Mouse (Mus musculus) splenic B cell, adult 2 months (primary cell): Measurements from ENCODE around the gene Ahnak2.

ENCODE experiments used
- DNase-seq: peaks from one replicate; pipeline ENCODE4 v3.0.0-alpha.2; 2011; ENCODE audit warnings: low read depth, low spot score
- H3K27me3 ChIP-seq: 2 replicates; pipeline ENCODE4 v1.6.1; 2012; ENCODE audit warnings: mild to moderate bottlenecking, low read length, moderate library complexity, mixed read lengths; ENCODE audit not compliant: control insufficient read depth, poor library complexity, insufficient read depth, severe bottlenecking
- H3K36me3 ChIP-seq: 2 replicates; pipeline ENCODE4 v1.6.1; 2012; ENCODE audit warnings: mild to moderate bottlenecking, low read length, moderate library complexity, mixed read lengths; ENCODE audit not compliant: control insufficient read depth, poor library complexity, insufficient read depth, severe bottlenecking

Gene Ahnak2

DNA sequence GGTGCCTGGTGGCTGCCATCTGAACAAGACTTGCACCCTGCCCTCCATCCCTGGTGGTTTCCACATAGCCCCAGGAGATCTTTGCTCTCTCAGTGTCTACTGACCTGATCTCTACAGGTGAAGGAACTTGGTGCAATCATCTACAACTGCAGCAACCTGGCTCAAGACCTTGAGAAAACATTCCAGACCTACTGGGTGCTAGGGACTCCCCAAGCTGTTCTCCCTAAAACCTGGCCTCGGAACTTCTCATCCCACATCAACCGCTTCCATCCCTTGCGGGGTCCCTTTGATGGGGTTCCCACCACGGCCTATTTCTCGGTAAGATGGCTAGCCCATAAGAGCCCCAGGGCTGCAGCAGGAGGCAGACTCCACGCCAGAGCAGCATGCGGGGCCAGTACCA is 35.9 kb downstream of the Ahnak2 start:
- no peaks in the 10 kb centered on the region for H3K27me3 ChIP-seq
- DNase-seq: no peak
- H3K36me3 ChIP-seq: peaks cover 25% of the 10 kb centered on the region

DNA sequence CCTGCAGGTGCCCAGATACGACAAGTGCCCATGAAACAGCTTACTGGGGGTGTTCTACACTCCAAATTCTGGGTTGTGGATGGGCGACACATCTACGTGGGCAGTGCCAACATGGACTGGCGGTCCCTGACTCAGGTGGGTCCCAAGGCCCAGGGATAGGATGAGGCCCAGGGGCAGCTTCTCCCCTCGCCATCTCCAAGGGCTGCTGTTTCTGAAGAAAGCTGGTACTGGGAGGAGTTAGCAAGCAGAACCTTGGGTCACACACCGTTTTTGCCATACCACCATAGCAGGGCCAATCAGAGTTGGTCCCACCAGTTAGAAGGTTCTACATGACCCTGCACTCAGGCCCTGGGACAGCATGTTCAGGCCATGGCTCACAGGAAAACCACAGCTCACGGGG is 37.5 kb downstream of the Ahnak2 start:
- Histone ChIP-seq H3K27me3 (no peaks in the 10 kb centered on the region), H3K36me3 (peaks cover 25% of the 10 kb centered on the region)
- no peak for DNase-seq

- DNase-seq: no peak
- no peaks in the 10 kb centered on the region for H3K27me3 ChIP-seq
- peaks cover 25% of the 10 kb centered on the region for H3K36me3 ChIP-seq
Observed at GRCm38 (mm10) chr12:112764141-112764540, 38.3 kb downstream of the Ahnak2 start.

GRCm38 (mm10) chr12:112763176-112763575 is 39.3 kb downstream of the Ahnak2 start:
- Histone ChIP-seq H3K27me3 (no peaks in the 10 kb centered on the region), H3K36me3 (peaks cover 21% of the 10 kb centered on the region)
- no peak for DNase-seq

DNA sequence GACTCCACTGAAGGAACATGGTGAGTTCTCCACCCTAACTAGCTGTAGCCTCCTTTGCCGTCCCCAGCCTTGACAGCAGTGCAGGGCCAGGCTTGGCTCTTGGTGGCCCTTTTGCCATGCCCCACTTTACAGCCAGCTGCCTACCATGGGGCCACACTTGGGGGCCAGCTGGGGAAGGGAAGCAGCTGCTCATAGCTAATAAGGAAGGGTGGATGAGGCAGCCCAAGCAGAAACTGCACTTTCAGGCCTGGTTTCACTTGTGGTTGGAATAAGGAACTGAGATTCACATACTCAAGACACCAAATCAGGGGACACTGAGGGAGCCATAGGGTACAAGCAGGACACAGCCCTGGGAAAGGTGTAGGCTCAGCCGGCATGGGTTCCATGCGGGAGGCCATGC is 40.4 kb downstream of the Ahnak2 start:
- peak; percentile 84 for DNase-seq
- Histone ChIP-seq H3K27me3 (no peaks in the 10 kb centered on the region), H3K36me3 (peaks cover 16% of the 10 kb centered on the region)

GRCm38 (mm10) chr12:112761411-112761810 is 41.0 kb downstream of the Ahnak2 start:
- peak; percentile 28 for DNase-seq
- H3K36me3 ChIP-seq: peaks cover 12% of the 10 kb centered on the region
- H3K27me3 ChIP-seq: no peaks in the 10 kb centered on the region

DNA sequence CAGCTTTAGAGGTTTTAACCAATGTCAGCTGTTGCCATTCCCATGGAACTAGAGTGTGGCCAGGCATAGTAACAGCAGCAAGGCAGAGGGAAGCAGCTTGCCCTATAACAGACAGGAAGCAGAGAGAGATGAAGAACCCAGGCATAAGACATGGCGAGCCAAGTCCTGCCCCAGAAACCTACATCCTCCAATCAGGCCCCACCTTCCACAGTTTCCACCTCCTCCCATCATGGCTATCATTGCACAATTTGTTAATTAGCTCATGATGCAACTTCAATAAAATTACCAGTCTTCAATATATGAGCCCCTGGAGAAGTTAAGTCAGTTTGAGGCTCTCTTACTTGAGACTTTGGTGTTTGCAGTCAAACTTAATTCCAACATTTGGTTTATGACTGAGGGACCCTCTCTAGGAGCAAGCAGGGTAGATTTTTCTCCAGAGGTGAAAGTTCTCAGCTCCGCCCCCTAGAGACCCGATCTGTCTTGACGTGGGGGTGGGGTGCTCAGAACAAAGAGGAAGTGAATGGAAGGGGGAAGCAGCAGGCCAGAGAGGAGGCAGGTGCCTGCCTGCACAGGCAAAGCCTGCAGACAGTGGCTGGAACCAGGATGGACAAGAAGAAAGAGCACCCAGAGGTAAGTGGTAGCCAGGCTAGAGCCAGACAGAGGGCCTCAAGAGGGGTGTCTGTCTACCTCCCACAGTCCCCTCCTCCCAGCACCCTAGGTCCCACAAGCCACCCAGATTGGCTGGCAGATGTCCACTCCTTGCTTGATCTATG is 42.1 kb downstream of the Ahnak2 start, which contains the start of gene Pld4:
Pld4 (plus strand) TSS at position 502 of the 773 bp plus-strand sequence.
- Histone ChIP-seq H3K27me3 (no peaks in the 10 kb centered on the region), H3K36me3 (peaks cover 8% of the 10 kb centered on the region)
- peak; percentile 79 for DNase-seq

- Histone ChIP-seq H3K27me3 (no peaks in the 10 kb centered on the region), H3K36me3 (peaks cover 6% of the 10 kb centered on the region)
- DNase-seq: no peak
Observed at GRCm38 (mm10) chr12:112759471-112759870, 43.0 kb downstream of the Ahnak2 start.

- no peak for DNase-seq
- Histone ChIP-seq H3K27me3 (no peaks in the 10 kb centered on the region), H3K36me3 (no peaks in the 10 kb centered on the region)
Observed at GRCm38 (mm10) chr12:112757896-112758295, 44.6 kb downstream of the Ahnak2 start.

- DNase-seq: no peak
- H3K27me3 ChIP-seq: no peaks in the 10 kb centered on the region
- H3K36me3 ChIP-seq: no peaks in the 10 kb centered on the region
Observed at GRCm38 (mm10) chr12:112755900-112756299, 46.6 kb downstream of the Ahnak2 start.

GRCm38 (mm10) chr12:112752399-112752798 is 50.1 kb downstream of the Ahnak2 start:
- Histone ChIP-seq H3K27me3 (no peaks in the 10 kb centered on the region), H3K36me3 (no peaks in the 10 kb centered on the region)
- no peak for DNase-seq

DNA sequence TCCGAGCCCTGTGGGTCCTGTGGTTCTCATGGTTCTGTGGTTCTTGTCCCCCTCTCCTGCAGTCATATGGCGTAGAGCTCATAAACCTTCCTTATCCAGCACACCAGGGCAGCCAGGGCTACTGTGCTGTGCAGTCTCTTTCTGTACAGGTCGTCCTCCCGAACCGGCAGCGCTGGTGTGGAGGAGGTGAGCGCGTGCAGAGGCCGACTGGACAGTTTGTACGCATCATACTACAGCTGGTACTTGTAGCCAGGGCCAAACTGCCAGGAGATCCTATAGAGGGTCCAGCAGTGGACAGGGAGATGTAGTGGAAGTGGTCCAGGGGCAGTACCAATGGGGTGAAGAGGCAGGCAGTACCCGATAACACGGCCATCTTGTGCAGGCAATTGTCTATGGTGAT is 51.5 kb downstream of the Ahnak2 start:
- H3K27me3 ChIP-seq: no peaks in the 10 kb centered on the region
- no peak for DNase-seq
- H3K36me3 ChIP-seq: no peaks in the 10 kb centered on the region

GRCm38 (mm10) chr12:112747606-112747970 is 54.9 kb downstream of the Ahnak2 start:
- H3K27me3 ChIP-seq: no peaks in the 10 kb centered on the region
- DNase-seq: no peak
- H3K36me3 ChIP-seq: no peaks in the 10 kb centered on the region

DNA sequence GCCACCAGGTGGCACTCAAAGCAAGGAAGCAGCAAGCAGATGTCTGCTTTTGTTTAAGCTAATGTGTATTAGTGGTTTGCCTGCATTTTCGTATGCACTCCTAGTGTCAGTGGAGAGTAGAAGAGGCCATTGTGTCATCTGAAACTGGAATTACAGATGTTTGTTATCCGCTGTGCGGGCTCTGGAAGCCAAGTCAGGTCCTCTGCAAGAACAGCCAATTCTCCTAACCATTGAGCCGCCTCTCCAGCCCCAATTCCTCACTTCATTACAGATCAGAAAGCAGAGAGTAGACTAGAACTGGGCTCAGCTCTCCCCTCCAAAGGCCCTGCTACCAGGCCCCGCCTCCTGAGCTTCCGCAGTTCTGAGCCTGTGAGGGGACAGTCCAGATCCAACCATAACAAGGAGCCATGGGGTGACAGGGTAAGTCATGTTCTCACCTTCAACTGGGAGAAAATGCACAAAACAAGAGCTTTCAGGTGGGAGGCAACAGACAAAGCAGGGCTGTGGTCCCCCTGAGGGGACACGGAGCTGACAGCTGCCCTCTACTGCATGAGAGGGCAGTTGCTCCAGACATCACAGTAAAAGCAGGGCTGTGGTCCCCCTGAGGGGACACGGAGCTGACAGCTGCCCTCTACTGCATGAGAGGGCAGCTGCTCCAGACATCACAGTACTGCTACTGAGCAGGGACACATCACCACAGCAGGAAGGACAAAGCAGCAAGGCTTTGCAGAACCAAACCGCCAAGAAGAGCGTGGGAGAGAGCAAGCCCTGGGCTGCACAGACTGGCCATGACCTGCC is 55.5 kb downstream of the Ahnak2 start:
- no peaks in the 10 kb centered on the region for H3K27me3 ChIP-seq
- no peaks in the 10 kb centered on the region for H3K36me3 ChIP-seq
- peak; percentile 88 for DNase-seq

GRCm38 (mm10) chr12:112746461-112746807 is 56.0 kb downstream of the Ahnak2 start:
- no peak for DNase-seq
- Histone ChIP-seq H3K27me3 (no peaks in the 10 kb centered on the region), H3K36me3 (no peaks in the 10 kb centered on the region)
